Mouse (Mus musculus) midbrain, embryonic 12.5 days (tissue): Measurements from ENCODE around the gene Mipol1. TPM values are rescaled to one million over a fixed set of nuclear protein-coding genes. Genes with fewer than 3 reads are reported as not detected.
A peak's percentile ranks its signal among the peaks of the same experiment; 100 is the strongest.

ENCODE experiments used
- ATAC-seq: fragments of 200-750 bp; cut with Nextera tagmentation; 2 replicates; pipeline ENCODE4 v1.8.0; 2017; ENCODE audit warnings: low read depth, moderate TSS enrichment, moderate library complexity; ENCODE audit not compliant: low FRiP score
- H3K27ac ChIP-seq: fragments of 300-500 bp; sonication (generic); replicated peaks from 2 replicates; pipeline ENCODE4 v1.5.1; 2016; ENCODE audit warnings: mild to moderate bottlenecking
- H3K27me3 ChIP-seq: fragments of 300-500 bp; sonication (generic); 2 replicates; pipeline ENCODE4 v1.6.1; 2016; ENCODE audit warnings: mild to moderate bottlenecking
- H3K36me3 ChIP-seq: fragments of 300-500 bp; sonication (generic); 2 replicates; pipeline ENCODE4 v1.6.1; 2016
- H3K4me1 ChIP-seq: fragments of 300-500 bp; sonication (generic); 2 replicates; pipeline ENCODE4 v1.6.1; 2016
- H3K4me2 ChIP-seq: fragments of 300-500 bp; sonication (generic); replicated peaks from 2 replicates; pipeline ENCODE4 v1.6.1; 2016; ENCODE audit warnings: mild to moderate bottlenecking, moderate library complexity
- H3K4me3 ChIP-seq: fragments of 300-500 bp; sonication (generic); 2 replicates; pipeline ENCODE4 v1.5.1; 2016; ENCODE audit warnings: mild to moderate bottlenecking
- H3K9ac ChIP-seq: fragments of 300-500 bp; sonication (generic); replicated peaks from 2 replicates; pipeline ENCODE4 v1.6.1; 2016; ENCODE audit warnings: mild to moderate bottlenecking, moderate library complexity
- H3K9me3 ChIP-seq: fragments of 300-500 bp; sonication (generic); 2 replicates; pipeline ENCODE4 v1.6.1; 2016; ENCODE audit warnings: mild to moderate bottlenecking
- WGBS: fragments of 180-500 bp; shearing (Covaris S2); methylation state at CpG from one replicate; pipeline ENCODE4 v1.1.7; 2016; 5-methylcytosine and 5-hydroxymethylcytosine counted together
- polyA plus RNA-seq: library from polyadenylated mRNA; unstranded; fragments of >200 nt; fragmentation: Nextera tagmentation; extraction: Ambion mirVana; gene quantifications from 2 replicates; pipeline ENCODE4 v1.2.1, GENCODE M21; 2016

Mipol1 gene
- polyA plus RNA-seq, 1 experiment from 2014 or later = 7.9 TPM

- WGBS = 74% methylated on average over 1 of the region's 1 CpGs
- Histone ChIP-seq H3K27me3 (no peaks in the 10 kb centered on the region), H3K9me3 (no peaks in the 10 kb centered on the region), H3K4me3 (no peak overlapping the region), H3K4me2 (no peak overlapping the region), H3K36me3 (no peaks in the 10 kb centered on the region), H3K4me1 (no peaks in the 10 kb centered on the region), H3K9ac (no peak overlapping the region), H3K27ac (no peak overlapping the region)
- ATAC-seq = no peak
Observed at GRCm38 (mm10) chr12:57275456-57275855, 45.2 kb downstream of the Mipol1 start.

GRCm38 (mm10) chr12:57281155-57282114 is 51.2 kb downstream of the Mipol1 start:
- H3K9ac ChIP-seq = no peak overlapping the region
- H3K4me3 ChIP-seq = no peak overlapping the region
- 48% methylated on average over 3 of the region's 3 CpGs for WGBS
- H3K36me3 ChIP-seq = no peaks in the 10 kb centered on the region
- H3K27ac ChIP-seq = no peak overlapping the region
- no peaks in the 10 kb centered on the region for H3K4me1 ChIP-seq
- ATAC-seq = peak; percentile 52
- H3K9me3 ChIP-seq = no peaks in the 10 kb centered on the region
- no peak overlapping the region for H3K4me2 ChIP-seq
- H3K27me3 ChIP-seq = peaks cover 4% of the 10 kb centered on the region; the same call in 1 of the 2 replicates

DNA sequence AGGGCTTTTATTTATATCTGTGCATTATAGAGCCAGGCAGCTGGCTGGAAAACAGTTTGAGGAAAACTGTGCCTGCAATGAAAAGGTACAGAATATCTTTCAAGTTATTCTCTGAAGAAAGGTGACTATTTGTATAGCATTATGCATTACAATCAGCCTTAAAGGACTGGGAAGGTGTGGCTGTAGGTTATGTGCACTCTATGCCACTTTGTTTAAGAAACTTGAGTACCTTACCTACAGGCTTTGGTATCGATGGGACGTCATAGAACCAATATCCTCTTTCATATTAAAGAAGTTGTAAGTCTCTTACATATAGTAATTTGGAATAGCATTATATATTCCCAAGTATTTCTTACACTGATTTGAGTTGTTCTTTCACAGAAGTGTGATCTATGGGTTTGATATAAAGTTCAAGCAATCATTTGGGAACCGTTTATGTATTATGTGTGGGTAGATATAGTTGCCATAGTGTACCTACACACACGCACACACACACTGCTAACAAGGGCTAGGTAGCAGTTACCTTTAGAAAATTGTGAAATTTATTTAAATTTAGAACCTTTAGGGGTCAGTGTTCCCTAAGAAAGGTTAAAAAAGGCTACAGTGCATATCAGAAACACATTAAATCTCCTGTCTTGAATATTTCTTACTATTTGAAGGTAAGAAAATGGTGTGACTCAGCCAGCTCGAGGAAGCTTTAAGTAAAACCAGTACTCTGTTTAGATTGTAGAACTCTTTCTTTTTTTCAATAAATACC is 55.3 kb downstream of the Mipol1 start:
- no peaks in the 10 kb centered on the region for H3K4me1 ChIP-seq
- H3K9ac ChIP-seq = no peak overlapping the region
- H3K9me3 ChIP-seq = no peaks in the 10 kb centered on the region
- WGBS = 85% methylated on average over 5 of the region's 5 CpGs
- no peak overlapping the region for H3K4me2 ChIP-seq
- no peak for ATAC-seq
- H3K36me3 ChIP-seq = no peaks in the 10 kb centered on the region
- peaks cover 4% of the 10 kb centered on the region; the same call in 1 of the 2 replicates for H3K27me3 ChIP-seq
- H3K27ac ChIP-seq = no peak overlapping the region
- no peak overlapping the region for H3K4me3 ChIP-seq

DNA sequence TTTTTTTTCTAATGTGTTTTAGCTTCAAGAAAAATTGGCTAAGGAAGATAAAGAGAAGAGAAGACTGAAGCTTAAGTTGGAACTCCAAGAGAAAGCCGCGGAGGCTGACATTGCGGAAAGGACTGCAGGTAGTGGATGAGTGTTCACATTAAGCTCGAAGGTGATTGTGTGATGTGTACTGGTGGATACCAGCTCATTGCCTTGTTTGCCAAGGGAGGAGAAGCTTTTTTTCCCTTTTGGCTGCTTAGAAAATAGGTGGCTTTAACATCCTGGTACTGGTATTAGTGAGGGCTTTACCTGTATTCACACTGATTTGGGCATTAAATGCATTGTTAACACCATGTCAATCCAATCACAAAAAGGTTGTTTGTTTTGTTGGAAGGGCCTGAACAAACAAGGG is 77.1 kb downstream of the Mipol1 start:
- Histone ChIP-seq H3K27ac (no peak overlapping the region), H3K4me1 (no peaks in the 10 kb centered on the region), H3K27me3 (no peaks in the 10 kb centered on the region), H3K4me3 (no peak overlapping the region), H3K4me2 (no peak overlapping the region), H3K9me3 (no peaks in the 10 kb centered on the region), H3K36me3 (no peaks in the 10 kb centered on the region), H3K9ac (no peak overlapping the region)
- WGBS = 94% methylated on average over 4 of the region's 4 CpGs
- ATAC-seq = no peak

DNA sequence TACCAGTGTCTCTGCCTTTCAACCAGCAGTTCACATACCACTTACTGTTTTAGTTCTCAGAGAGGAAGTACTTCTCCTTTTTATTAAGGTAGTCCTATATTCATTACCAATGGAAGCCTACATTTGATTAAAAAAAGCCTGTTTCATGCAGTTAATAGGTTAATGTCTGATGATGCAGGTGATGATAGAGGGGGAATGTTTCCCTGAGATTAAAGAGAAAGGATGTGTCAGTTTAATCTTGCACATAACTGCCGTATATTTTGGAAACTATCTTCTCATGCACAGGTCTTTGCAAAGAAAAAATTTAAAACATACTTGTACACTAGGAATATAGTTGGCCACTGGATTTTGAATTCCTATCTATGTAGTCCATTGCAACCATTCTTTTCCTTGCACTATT is 77.5 kb downstream of the Mipol1 start:
- no peak for ATAC-seq
- H3K9me3 ChIP-seq = no peaks in the 10 kb centered on the region
- no peak overlapping the region for H3K27ac ChIP-seq
- no peak overlapping the region for H3K4me3 ChIP-seq
- H3K27me3 ChIP-seq = no peaks in the 10 kb centered on the region
- no peak overlapping the region for H3K9ac ChIP-seq
- no peak overlapping the region for H3K4me2 ChIP-seq
- no peaks in the 10 kb centered on the region for H3K4me1 ChIP-seq
- no peaks in the 10 kb centered on the region for H3K36me3 ChIP-seq
- WGBS = 91% methylated on average over 1 of the region's 1 CpGs

GRCm38 (mm10) chr12:57339053-57339452 is 108.8 kb downstream of the Mipol1 start:
- 93% methylated on average over 1 of the region's 1 CpGs for WGBS
- Histone ChIP-seq H3K36me3 (no peaks in the 10 kb centered on the region), H3K27ac (no peak overlapping the region), H3K4me3 (no peak overlapping the region), H3K4me1 (no peaks in the 10 kb centered on the region), H3K27me3 (no peaks in the 10 kb centered on the region), H3K4me2 (no peak overlapping the region), H3K9me3 (no peaks in the 10 kb centered on the region), H3K9ac (no peak overlapping the region)
- ATAC-seq = no peak

DNA sequence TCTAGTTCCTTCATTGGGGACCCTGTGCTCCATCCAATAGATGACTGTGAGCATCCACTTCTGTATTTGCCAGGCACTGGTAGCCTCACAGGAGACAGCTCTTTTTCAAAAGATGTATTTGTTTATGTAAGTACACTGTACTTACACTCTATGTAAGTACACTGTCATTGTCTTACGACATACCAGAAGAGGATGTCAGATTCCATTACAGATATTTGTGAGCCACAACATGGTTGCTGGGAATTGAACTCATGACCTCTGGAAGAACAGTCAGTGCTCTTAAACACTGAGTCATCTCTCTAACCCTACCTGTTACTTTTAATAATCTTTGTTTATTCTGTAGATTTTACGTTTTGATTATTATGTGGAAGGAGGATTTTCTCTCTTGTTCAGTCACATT is 109.9 kb downstream of the Mipol1 start:
- Histone ChIP-seq H3K4me1 (no peaks in the 10 kb centered on the region), H3K4me3 (no peak overlapping the region), H3K9ac (no peak overlapping the region), H3K9me3 (no peaks in the 10 kb centered on the region), H3K27ac (no peak overlapping the region), H3K36me3 (no peaks in the 10 kb centered on the region), H3K4me2 (no peak overlapping the region), H3K27me3 (no peaks in the 10 kb centered on the region)
- WGBS = 88% methylated on average over 2 of the region's 2 CpGs
- no peak for ATAC-seq

- 61% methylated on average over 2 of the region's 2 CpGs for WGBS
- ATAC-seq = no peak
- Histone ChIP-seq H3K27me3 (no peaks in the 10 kb centered on the region), H3K4me1 (no peaks in the 10 kb centered on the region), H3K9me3 (0 out of 2 replicates have a peak, but pooled peaks cover 3% of the 10 kb centered on the region), H3K27ac (no peak overlapping the region), H3K4me3 (no peak overlapping the region), H3K4me2 (no peak overlapping the region), H3K9ac (no peak overlapping the region), H3K36me3 (no peaks in the 10 kb centered on the region)
Observed at GRCm38 (mm10) chr12:57362732-57363131, 132.5 kb downstream of the Mipol1 start.

- no peaks in the 10 kb centered on the region for H3K36me3 ChIP-seq
- H3K4me3 ChIP-seq = no peak overlapping the region
- no peak overlapping the region for H3K9ac ChIP-seq
- ATAC-seq = 0 out of 2 replicates have a peak, but pooled peaks have one; percentile 27
- H3K27ac ChIP-seq = no peak overlapping the region
- no peaks in the 10 kb centered on the region for H3K4me1 ChIP-seq
- H3K27me3 ChIP-seq = no peaks in the 10 kb centered on the region
- 0 out of 2 replicates have a peak, but pooled peaks cover 2% of the 10 kb centered on the region for H3K9me3 ChIP-seq
- 62% methylated on average over 7 of the region's 7 CpGs for WGBS
- H3K4me2 ChIP-seq = no peak overlapping the region
Observed at GRCm38 (mm10) chr12:57364027-57364426, 133.8 kb downstream of the Mipol1 start.

DNA sequence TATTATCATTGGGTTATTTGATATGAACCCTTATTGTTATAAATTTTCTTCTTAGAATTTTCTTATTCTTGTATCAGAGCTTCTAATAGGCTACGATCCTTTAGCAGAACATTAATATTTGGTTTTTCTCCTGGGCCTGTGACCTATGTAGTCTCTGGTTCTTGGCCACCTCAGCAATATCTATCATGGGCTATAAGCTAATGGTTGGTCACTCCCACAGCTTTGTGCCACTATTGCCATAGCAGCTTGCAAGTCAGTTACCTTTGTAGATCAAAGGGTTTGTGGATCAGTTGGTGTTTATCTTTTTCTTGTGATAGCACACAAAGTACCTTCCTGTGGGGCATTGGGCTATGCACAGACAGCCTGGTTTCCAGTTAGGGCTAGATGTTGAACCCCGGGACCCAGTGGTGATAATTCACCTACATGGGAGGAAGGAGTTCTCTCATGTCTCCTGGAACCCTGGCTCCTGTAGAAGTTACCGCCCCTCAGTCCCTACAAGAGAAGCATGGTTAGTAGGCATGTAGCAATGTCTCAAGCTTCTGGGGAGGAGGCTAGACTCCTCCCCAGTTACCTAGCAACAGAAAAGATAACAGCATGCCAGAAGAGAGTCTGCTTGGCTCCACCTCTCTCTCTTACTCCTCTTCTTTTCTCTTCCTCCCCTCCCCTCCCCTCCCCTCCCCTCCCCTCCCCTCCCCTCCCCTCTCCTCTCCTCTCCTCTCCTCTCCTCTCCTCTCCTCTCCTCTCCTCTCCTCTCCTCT is 141.7 kb downstream of the Mipol1 start:
- no peak overlapping the region for H3K4me2 ChIP-seq
- H3K27ac ChIP-seq = no peak overlapping the region
- H3K4me1 ChIP-seq = no peaks in the 10 kb centered on the region
- no peak overlapping the region for H3K4me3 ChIP-seq
- no peak for ATAC-seq
- no peak overlapping the region for H3K9ac ChIP-seq
- no peaks in the 10 kb centered on the region for H3K36me3 ChIP-seq
- no peaks in the 10 kb centered on the region for H3K27me3 ChIP-seq
- no peaks in the 10 kb centered on the region for H3K9me3 ChIP-seq
- WGBS = 87% methylated on average over 3 of the region's 3 CpGs

DNA sequence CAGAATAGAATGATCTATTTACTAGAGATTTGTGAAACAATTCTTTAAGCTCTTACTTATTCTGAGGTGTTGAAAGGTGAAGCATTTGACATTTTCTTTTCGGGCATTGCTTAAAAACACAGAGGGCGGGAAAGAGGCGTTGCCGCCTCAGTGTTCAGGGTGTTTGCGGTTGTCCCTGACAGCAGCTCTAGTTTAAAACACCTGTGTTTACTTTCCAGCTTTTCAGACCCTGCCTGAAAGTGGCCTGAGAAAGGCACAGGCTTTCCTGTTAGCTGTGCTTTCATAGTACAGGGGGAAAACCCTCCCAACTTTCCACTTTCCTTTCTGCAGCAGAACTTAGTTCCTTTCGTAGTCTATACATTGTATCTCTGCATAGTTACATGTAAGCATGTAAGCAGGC is 152.6 kb downstream of the Mipol1 start:
- H3K4me1 ChIP-seq = no peaks in the 10 kb centered on the region
- WGBS = 30% methylated on average over 6 of the region's 6 CpGs
- H3K27ac ChIP-seq = no peak overlapping the region
- ATAC-seq = no peak
- H3K9me3 ChIP-seq = no peaks in the 10 kb centered on the region
- no peaks in the 10 kb centered on the region for H3K27me3 ChIP-seq
- H3K36me3 ChIP-seq = no peaks in the 10 kb centered on the region
- no peak overlapping the region for H3K4me2 ChIP-seq
- H3K9ac ChIP-seq = no peak overlapping the region
- H3K4me3 ChIP-seq = no peak overlapping the region
